In the genomic region with DNA sequence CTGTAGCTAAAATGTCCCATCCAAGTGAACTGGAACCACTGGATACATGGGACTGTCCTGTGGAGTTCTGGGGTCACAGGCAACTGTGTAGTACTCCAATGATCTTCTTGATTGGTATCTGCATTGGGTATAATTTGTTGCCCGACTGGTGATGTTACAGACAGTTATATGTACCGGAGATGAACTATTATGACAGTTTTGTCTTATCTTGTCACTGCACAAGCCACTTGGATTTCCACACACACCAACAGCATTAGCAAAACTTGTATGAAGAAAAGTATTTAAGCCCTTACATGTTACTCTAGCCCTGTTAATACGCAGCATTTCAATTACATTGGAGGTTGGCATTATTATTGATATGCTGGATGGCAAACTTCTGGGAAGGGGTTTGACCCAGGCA, we compare ENCODE assay signal across 31 mouse cellular contexts. TPM values are rescaled to one million over a fixed set of nuclear protein-coding genes. Genes with fewer than 3 reads are reported as not detected.
"Had no signal": no experiment of that assay in that cellular context is flagged by ENCODE, and none has a peak within 500 bp of the region (broad histone marks: within the 10 kb centered on the region; RNA-seq: fewer than 3 reads in every experiment).

No protein-coding gene starts in this region.

RNA-seq across cellular contexts. Expression of a gene that starts 0.5 kb away (rescaled TPM):
- total RNA-seq: forebrain, postnatal 0 days; gastrocnemius, adult 18-20 months; gastrocnemius, adult 2 months; gastrocnemius, adult 8-10 months; gastrocnemius, postnatal 14 days; gastrocnemius, postnatal 25 days; gastrocnemius, postnatal 36 days; gastrocnemius, postnatal 4 days; heart, adult 18-20 months; heart, adult 2 months had no signal
- polyA plus RNA-seq: cortical plate, adult 2 months; embryonic facial prominence, embryonic 10.5 days; embryonic facial prominence, embryonic 11.5 days; embryonic facial prominence, embryonic 12.5 days; embryonic facial prominence, embryonic 13.5 days; embryonic facial prominence, embryonic 14.5 days; erythroblast, embryonic 14.5 days; forebrain, embryonic 10.5 days; forebrain, embryonic 11.5 days; forebrain, embryonic 12.5 days; forebrain, embryonic 13.5 days; forebrain, embryonic 14.5 days; forebrain, embryonic 15.5 days; forebrain, embryonic 16.5 days; forebrain, postnatal 0 days; heart, adult 2 months had no signal

RNA-seq across cellular contexts. Expression of a gene that starts 48.5 kb away (rescaled TPM):
- total RNA-seq: common myeloid progenitor, adult 5-6 weeks; forebrain, postnatal 0 days; gastrocnemius, adult 18-20 months; gastrocnemius, adult 2 months; gastrocnemius, adult 8-10 months; gastrocnemius, postnatal 10 days; gastrocnemius, postnatal 14 days; gastrocnemius, postnatal 25 days; gastrocnemius, postnatal 36 days; gastrocnemius, postnatal 4 days; granulocyte monocyte progenitor cell, adult 5-6 weeks; heart, adult 18-20 months; heart, adult 2 months; heart, adult 8-10 months had no signal
- polyA plus RNA-seq: cortical plate, adult 2 months; embryonic facial prominence, embryonic 10.5 days; embryonic facial prominence, embryonic 11.5 days; embryonic facial prominence, embryonic 12.5 days; embryonic facial prominence, embryonic 13.5 days; embryonic facial prominence, embryonic 14.5 days; embryonic facial prominence, embryonic 15.5 days; erythroblast, embryonic 14.5 days; forebrain, embryonic 10.5 days; forebrain, embryonic 11.5 days; forebrain, embryonic 12.5 days; forebrain, embryonic 13.5 days; forebrain, embryonic 14.5 days; forebrain, embryonic 15.5 days; forebrain, embryonic 16.5 days; forebrain, postnatal 0 days; frontal cortex, adult 2 months; gonadal fat pad, adult 2 months; heart, adult 2 months had no signal

RNA-seq across cellular contexts. Expression of a gene that starts 50.3 kb away (rescaled TPM):
- polyA plus RNA-seq: erythroblast, embryonic 14.5 days had no signal
